Mouse (Mus musculus): ENCODE data around the gene Zc3h7b. TPM values are rescaled to one million over a fixed set of nuclear protein-coding genes. Genes with fewer than 3 reads are reported as not detected.

Gene Zc3h7b
- polyA plus RNA-seq, 1 experiment from 2014 or later: 34.8 TPM

- peaks cover 52% of the 10 kb centered on the region for H3K4me1 ChIP-seq
- H3K27me3 ChIP-seq: no peaks in the 10 kb centered on the region
- H3K4me2 ChIP-seq: peak within 1 kb of the TSS; percentile 57
- ATAC-seq (replicated peaks; ENCODE audit: low FRiP score): peak; percentile 97
- WGBS: 22% methylated on average over 19 of the region's 19 CpGs
- H3K9me3 ChIP-seq (replicated peaks): no peaks in the 10 kb centered on the region
- peak within 1 kb of the TSS; percentile 77 for H3K27ac ChIP-seq
- H3K4me3 ChIP-seq (replicated peaks): peak within 1 kb of the TSS; percentile 37
- H3K36me3 ChIP-seq: no peaks in the 10 kb centered on the region
- H3K9ac ChIP-seq: peak within 1 kb of the TSS; percentile 3; the same call in 1 of the 2 replicates
Measured at GRCm38 (mm10) chr15:81802001-81802890, 57.4 kb downstream of the Zc3h7b start, which contains the start of gene Tef. TSS of gene Tef (plus strand) at chr15:81802421.

- Histone ChIP-seq H3K4me1 (peaks cover 52% of the 10 kb centered on the region), H3K9me3 (replicated peaks) (no peaks in the 10 kb centered on the region), H3K36me3 (no peaks in the 10 kb centered on the region), H3K27ac (peak overlapping the region; percentile 77), H3K27me3 (no peaks in the 10 kb centered on the region), H3K4me2 (peak overlapping the region; percentile 57), H3K4me3 (replicated peaks) (peak overlapping the region; percentile 37), H3K9ac (peak overlapping the region; percentile 3; the same call in 1 of the 2 replicates)
- 14% methylated on average over 8 of the region's 8 CpGs for WGBS
- ATAC-seq (replicated peaks; ENCODE audit: low FRiP score): peak; percentile 22; the same call in 1 of the 2 replicates
Measured at GRCm38 (mm10) chr15:81802941-81803351, 58.1 kb downstream of the Zc3h7b start.

- no peaks in the 10 kb centered on the region for H3K36me3 ChIP-seq
- peak overlapping the region; percentile 57 for H3K4me2 ChIP-seq
- no peak for ATAC-seq (replicated peaks; ENCODE audit: low FRiP score)
- no peaks in the 10 kb centered on the region for H3K9me3 ChIP-seq (replicated peaks)
- H3K27me3 ChIP-seq: no peaks in the 10 kb centered on the region
- WGBS: 61% methylated on average over 4 of the region's 4 CpGs
- peak overlapping the region; percentile 37; the same call in 1 of the 2 replicates for H3K4me3 ChIP-seq (replicated peaks)
- peak overlapping the region; percentile 77 for H3K27ac ChIP-seq
- peak overlapping the region; percentile 3; the same call in 1 of the 2 replicates for H3K9ac ChIP-seq
- H3K4me1 ChIP-seq: peaks cover 52% of the 10 kb centered on the region
Measured at GRCm38 (mm10) chr15:81803425-81803951, 58.6 kb downstream of the Zc3h7b start.

DNA sequence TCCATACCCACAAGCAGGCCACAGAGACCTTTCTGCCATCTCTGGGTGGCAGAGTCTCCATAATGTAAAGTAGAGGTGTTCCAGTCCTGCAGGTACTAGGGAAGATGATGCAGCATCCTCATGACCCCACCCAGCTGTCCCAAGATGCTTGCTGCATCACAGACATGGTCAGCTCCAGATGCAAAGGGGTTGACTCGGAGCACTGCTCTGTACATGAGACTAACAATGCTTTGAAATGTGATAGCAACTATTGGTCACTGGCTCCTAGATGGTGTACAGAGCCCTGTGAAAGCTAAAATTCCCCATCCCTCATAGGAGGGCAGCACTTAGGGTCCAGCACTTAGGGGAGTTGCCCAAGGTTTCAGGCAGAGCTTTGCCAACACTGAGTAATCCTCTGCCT lies 59.3 kb downstream of the Zc3h7b start:
- H3K9me3 ChIP-seq (replicated peaks): no peaks in the 10 kb centered on the region
- peaks cover 58% of the 10 kb centered on the region for H3K4me1 ChIP-seq
- H3K36me3 ChIP-seq: no peaks in the 10 kb centered on the region
- H3K4me2 ChIP-seq: peak overlapping the region; percentile 57; the same call in 1 of the 2 replicates
- WGBS: 79% methylated on average over 1 of the region's 1 CpGs
- no peak for ATAC-seq (replicated peaks; ENCODE audit: low FRiP score)
- no peak overlapping the region for H3K4me3 ChIP-seq (replicated peaks)
- H3K27me3 ChIP-seq: no peaks in the 10 kb centered on the region
- H3K9ac ChIP-seq: no peak overlapping the region
- no peak overlapping the region for H3K27ac ChIP-seq

- WGBS: 59% methylated on average over 3 of the region's 3 CpGs
- no peak overlapping the region for H3K4me2 ChIP-seq
- no peak for ATAC-seq (replicated peaks; ENCODE audit: low FRiP score)
- H3K27ac ChIP-seq: peak overlapping the region; percentile 33
- H3K4me3 ChIP-seq (replicated peaks): no peak overlapping the region
- no peak overlapping the region for H3K9ac ChIP-seq
- H3K27me3 ChIP-seq: no peaks in the 10 kb centered on the region
- no peaks in the 10 kb centered on the region for H3K9me3 ChIP-seq (replicated peaks)
- H3K36me3 ChIP-seq: no peaks in the 10 kb centered on the region
- H3K4me1 ChIP-seq: peaks cover 65% of the 10 kb centered on the region
Measured at GRCm38 (mm10) chr15:81804883-81805282, 60.0 kb downstream of the Zc3h7b start.

GRCm38 (mm10) chr15:81805624-81806023 lies 60.8 kb downstream of the Zc3h7b start:
- peaks cover 69% of the 10 kb centered on the region for H3K4me1 ChIP-seq
- WGBS: 12% methylated on average over 6 of the region's 6 CpGs
- peak overlapping the region; percentile 33 for H3K27ac ChIP-seq
- no peak overlapping the region for H3K4me2 ChIP-seq
- no peak overlapping the region for H3K4me3 ChIP-seq (replicated peaks)
- no peaks in the 10 kb centered on the region for H3K9me3 ChIP-seq (replicated peaks)
- no peaks in the 10 kb centered on the region for H3K27me3 ChIP-seq
- no peak overlapping the region for H3K9ac ChIP-seq
- H3K36me3 ChIP-seq: no peaks in the 10 kb centered on the region
- ATAC-seq (replicated peaks; ENCODE audit: low FRiP score): no peak

- H3K4me2 ChIP-seq: no peak overlapping the region
- H3K4me3 ChIP-seq (replicated peaks): no peak overlapping the region
- no peaks in the 10 kb centered on the region for H3K27me3 ChIP-seq
- H3K4me1 ChIP-seq: peaks cover 69% of the 10 kb centered on the region
- H3K36me3 ChIP-seq: no peaks in the 10 kb centered on the region
- H3K9me3 ChIP-seq (replicated peaks): no peaks in the 10 kb centered on the region
- ATAC-seq (replicated peaks; ENCODE audit: low FRiP score): no peak
- 86% methylated on average over 4 of the region's 4 CpGs for WGBS
- H3K9ac ChIP-seq: no peak overlapping the region
- no peak overlapping the region for H3K27ac ChIP-seq
Measured at GRCm38 (mm10) chr15:81806621-81807404, 62.0 kb downstream of the Zc3h7b start.

DNA sequence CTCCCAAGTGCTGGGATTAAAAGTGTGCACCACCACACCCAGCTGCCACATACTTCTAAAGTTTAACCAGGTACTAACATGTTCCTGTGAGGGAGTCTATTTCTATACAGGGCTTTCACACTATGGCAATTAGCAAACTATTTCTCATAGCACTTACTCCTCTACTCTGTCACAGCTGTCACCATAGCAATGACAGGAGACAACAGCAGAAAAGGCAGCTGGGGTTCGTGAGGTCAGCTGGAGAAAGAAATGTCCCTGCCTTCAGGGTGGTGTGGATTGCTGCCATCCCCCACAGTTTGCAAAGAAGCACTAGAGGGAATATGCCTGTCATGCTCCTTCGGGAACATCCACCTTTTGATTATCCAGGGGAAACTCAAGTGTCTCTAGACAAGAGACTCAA lies 63.9 kb downstream of the Zc3h7b start:
- Histone ChIP-seq H3K36me3 (no peaks in the 10 kb centered on the region), H3K27ac (no peak overlapping the region), H3K4me1 (peaks cover 61% of the 10 kb centered on the region), H3K27me3 (no peaks in the 10 kb centered on the region), H3K9ac (no peak overlapping the region), H3K4me3 (replicated peaks) (no peak overlapping the region), H3K4me2 (no peak overlapping the region), H3K9me3 (replicated peaks) (no peaks in the 10 kb centered on the region)
- 62% methylated on average over 2 of the region's 2 CpGs for WGBS
- no peak for ATAC-seq (replicated peaks; ENCODE audit: low FRiP score)

GRCm38 (mm10) chr15:81809550-81809949 lies 64.7 kb downstream of the Zc3h7b start:
- Histone ChIP-seq H3K4me2 (peak overlapping the region; percentile 91), H3K4me3 (replicated peaks) (peak overlapping the region; percentile 78), H3K4me1 (peaks cover 53% of the 10 kb centered on the region), H3K9me3 (replicated peaks) (no peaks in the 10 kb centered on the region), H3K27me3 (no peaks in the 10 kb centered on the region), H3K27ac (peak overlapping the region; percentile 94), H3K9ac (0 out of 2 replicates have a peak overlapping the region, but pooled peaks have one; percentile 38), H3K36me3 (no peaks in the 10 kb centered on the region)
- 24% methylated on average over 1 of the region's 1 CpGs for WGBS
- ATAC-seq (replicated peaks; ENCODE audit: low FRiP score): no peak

GRCm38 (mm10) chr15:81810150-81810549 lies 65.3 kb downstream of the Zc3h7b start:
- Histone ChIP-seq H3K27ac (peak overlapping the region; percentile 94), H3K4me1 (peaks cover 47% of the 10 kb centered on the region), H3K36me3 (peaks cover 4% of the 10 kb centered on the region), H3K27me3 (no peaks in the 10 kb centered on the region), H3K4me3 (replicated peaks) (peak overlapping the region; percentile 78), H3K9me3 (replicated peaks) (no peaks in the 10 kb centered on the region), H3K4me2 (peak overlapping the region; percentile 91), H3K9ac (peak overlapping the region; percentile 38; the same call in 1 of the 2 replicates)
- WGBS: under 1% methylated on average over 10 of the region's 10 CpGs
- peak; percentile 20; the same call in 1 of the 2 replicates for ATAC-seq (replicated peaks; ENCODE audit: low FRiP score)

DNA sequence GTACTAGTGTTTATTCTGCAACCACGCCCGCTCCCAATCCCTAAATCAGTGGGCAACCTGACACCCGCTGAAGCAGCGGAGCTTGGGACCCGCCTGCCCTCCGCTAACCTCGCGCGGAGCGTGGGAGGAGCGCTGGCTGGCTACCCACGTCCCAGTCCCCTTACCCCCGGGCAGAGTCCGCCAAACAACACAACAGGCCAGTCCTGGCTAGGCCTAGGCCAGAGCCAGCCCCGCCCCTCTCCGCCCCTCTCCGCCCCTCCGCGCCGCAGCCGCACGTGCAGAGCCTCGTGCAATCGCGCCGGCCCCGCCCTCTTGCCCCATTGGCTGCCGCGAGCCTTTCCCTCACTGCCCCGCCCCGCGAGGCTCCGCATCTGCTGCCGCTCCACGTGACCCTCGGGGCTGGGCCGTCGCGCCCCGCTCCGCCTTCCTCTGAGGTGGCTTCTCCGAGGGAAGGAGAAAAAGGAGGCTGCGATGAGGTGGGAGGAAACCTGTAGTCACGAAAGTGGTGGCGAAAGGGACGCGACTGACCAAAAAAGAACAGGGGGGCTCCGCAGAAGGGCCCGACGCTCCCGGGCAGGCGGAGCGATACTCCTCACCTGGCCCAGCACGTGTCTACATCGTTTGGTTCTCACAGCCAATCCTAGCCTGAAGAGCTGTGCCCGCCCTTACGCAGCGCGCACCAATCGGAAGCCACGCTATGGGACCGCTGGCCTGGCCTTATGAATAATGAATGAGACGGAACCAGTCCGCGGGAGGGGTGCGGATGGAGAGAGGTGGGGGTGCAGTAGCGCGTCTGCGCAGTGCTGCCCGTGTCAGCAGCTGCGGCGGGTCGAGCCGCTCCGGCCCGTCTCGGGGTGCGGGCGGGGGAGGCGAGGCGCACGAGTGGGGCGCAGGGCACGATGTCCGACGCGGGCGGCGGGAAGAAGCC lies 66.1 kb downstream of the Zc3h7b start:
- H3K9ac ChIP-seq: peak overlapping the region; percentile 73
- H3K4me3 ChIP-seq (replicated peaks): peak overlapping the region; percentile 78
- WGBS: under 1% methylated on average over 87 of the region's 89 CpGs
- peak overlapping the region; percentile 94 for H3K27ac ChIP-seq
- H3K27me3 ChIP-seq: no peaks in the 10 kb centered on the region
- peak; percentile 98 for ATAC-seq (replicated peaks; ENCODE audit: low FRiP score)
- no peaks in the 10 kb centered on the region for H3K9me3 ChIP-seq (replicated peaks)
- H3K4me2 ChIP-seq: peak overlapping the region; percentile 91
- peaks cover 11% of the 10 kb centered on the region for H3K36me3 ChIP-seq
- H3K4me1 ChIP-seq: peaks cover 40% of the 10 kb centered on the region
